Mouse (Mus musculus): ENCODE data around the gene Dnajb6. TPM values are rescaled to one million over a fixed set of nuclear protein-coding genes. Genes with fewer than 3 reads are reported as not detected.
"Not testable (repeated sequence)": the region's sequence is repeated elsewhere in the genome, so short reads cannot be mapped to it uniquely, and the experiment has no call there.

The Dnajb6 gene
- total RNA-seq (2015; ENCODE audit: low replicate concordance): 182 and 214 TPM in 2 replicates
- total RNA-seq (2017; ENCODE audit: low replicate concordance): 262 and 270 TPM in 2 replicates

DNA sequence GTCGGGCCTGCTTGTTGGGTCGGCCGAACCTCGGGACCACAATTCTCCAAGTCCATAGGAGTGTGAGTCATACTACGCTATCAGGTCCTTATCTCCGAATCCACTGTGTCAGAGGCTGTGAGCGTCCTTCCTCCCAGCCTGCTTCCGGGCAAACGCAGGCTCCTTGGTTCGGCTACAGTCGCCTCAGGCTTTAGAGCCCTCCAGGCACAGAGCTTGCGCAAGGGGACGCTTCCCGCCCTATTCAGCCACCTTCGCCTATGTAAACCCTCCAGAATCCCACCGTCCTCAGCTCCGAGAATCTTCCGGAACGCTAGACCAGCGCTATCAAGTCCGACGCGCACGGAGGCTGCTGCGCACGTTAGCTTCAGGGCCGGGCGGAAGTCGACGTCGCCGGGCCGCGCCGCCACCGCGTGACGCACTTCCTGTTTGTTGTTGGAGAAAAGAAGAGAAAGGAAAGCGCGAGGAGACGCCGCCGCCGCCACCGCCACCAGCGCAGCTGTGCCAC is at the start of gene Dnajb6, which contains the start of gene Gm5129:
Gene Dnajb6, plus strand, starts transcription at position 132 of the 505 bp plus-strand sequence.
Gene Gm5129, minus strand, starts transcription at position 380 of the 505 bp plus-strand sequence.
- peak; percentile 96 for ATAC-seq (replicated peaks; ENCODE audit: low FRiP score, poor library complexity, severe bottlenecking)

DNA sequence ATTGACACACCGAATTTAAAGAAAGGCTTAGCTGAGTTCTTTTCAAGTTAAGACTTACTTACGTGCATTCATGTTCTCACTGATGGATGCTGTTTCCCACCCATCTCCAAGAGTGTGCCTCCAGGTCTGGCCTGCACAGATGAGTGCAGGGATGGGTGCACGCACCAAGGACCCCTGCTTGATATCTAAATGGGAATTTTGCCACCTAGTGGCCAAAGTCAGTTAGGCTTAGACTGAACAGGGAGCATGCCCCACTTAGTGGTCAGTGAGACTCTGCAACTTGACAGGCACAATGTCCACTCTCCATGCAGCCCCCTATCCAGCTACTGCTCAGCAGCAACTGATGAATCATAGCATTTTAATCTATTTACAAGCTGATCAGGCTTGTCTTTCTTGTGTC is 47.8 kb upstream of the Dnajb6 start:
- peak; percentile 75; the same call in 1 of the 2 replicates for ATAC-seq (replicated peaks; ENCODE audit: low FRiP score, poor library complexity, severe bottlenecking)

DNA sequence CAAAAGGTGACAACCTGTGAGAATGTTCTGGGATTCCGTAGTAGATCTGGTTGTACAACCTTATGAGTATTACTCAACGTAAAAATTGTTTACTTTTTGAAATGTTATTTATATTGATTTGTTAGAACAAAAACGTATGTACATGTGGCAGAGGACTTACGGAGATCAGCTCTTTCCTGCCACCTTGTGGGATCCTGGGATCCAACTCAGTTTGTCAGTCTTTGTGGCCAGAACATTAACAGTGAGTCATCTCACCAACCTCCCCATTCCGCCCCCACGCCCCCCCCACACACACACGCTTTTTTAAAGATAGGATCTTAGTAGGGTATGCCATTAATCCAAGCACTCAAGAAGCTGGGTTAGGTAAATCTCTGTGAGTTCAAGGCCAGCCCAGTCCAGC is 47.1 kb upstream of the Dnajb6 start:
- ATAC-seq (replicated peaks; ENCODE audit: low FRiP score, poor library complexity, severe bottlenecking): no peak

DNA sequence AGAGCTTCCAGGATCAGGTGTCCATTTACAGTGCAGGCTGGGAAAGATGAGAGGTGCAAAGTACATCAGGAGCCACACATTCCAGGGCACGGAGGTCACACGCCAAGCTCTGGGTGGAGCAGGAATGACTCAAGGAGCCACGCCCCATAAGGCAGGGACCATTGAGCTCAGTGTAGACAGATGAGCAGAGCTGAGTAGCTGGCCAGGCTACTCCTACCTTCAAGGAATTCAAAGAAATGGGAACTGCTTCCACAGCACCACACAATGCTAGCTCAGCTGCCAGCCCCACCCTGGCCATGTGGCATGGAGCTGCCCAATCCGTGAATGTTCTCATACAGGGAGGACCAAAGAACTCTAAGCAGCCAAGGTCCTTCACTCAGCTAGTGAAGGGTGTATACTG is 37.0 kb upstream of the Dnajb6 start:
- no peak for ATAC-seq (replicated peaks; ENCODE audit: low FRiP score, poor library complexity, severe bottlenecking)

DNA sequence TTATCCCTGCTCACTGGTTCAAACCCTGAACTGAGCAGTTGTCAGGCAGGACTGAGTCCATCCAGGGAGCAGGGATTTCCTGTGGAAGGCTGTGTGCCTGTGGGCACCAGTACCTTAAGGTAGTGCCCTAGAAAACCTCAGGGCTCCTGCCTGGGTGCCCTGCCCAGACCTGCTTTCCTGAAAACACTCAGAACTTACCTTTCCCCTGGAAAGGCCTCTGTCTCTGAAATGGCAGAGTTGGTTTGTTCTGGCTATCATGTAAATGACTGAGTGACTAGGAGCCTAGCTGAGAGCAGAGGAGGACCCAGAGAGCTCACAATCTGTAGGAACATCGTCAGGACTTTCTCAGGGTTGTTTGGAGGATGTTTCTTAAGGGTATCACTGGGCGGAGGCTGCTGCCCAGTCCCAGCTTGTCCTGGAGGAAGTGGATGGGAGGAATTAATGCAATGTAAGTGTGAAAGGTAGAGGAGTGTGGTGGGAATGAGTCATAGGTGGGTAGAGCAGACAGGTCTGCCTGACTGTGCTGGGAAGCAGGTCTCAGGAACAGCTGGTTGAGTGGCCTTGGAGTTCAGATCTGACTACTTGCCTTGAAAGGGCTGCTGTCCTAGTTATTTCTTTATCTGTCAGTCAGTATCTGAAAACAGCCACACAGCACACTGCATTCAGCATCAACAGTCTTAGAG is 35.8 kb upstream of the Dnajb6 start:
- no peak for ATAC-seq (replicated peaks; ENCODE audit: low FRiP score, poor library complexity, severe bottlenecking)

DNA sequence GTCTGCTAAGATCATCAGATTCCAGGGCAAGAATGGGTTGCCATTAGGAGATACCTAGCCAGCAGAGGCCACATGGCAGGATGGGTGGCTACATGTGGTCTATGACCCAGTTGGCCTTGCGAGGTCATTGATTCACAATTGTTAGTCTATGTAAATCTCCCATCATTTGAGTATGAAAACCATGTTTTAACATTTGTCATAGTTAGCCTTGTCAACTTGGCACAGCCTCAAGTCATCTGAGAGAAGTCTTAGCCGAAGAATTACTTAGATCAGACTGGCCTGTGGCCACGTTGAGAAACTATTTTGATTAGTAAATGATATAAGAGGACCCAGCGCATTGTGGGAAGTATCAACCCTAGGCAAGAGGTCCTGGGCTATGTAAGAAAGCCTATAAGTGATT is 28.2 kb upstream of the Dnajb6 start:
- ATAC-seq (replicated peaks; ENCODE audit: low FRiP score, poor library complexity, severe bottlenecking): no peak

DNA sequence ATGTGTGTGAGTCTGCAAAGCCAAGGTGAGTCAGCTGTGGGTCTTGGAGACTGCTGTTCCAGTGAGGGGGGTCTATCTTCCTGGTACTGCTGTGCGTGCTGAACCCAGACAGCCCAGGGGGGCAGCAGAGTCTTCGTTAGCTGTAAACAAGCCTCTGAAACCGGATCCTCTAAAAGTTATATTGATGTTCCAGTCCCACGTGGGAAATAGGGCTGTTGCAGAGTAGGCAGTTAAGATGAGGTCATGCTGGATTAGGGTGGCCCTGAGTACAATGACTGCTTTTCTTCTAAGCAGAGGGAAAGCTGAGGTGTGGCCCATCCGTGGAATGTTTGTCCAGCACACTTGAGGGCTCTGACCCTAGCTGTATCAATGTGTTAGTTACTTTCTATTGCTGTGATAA is 27.2 kb upstream of the Dnajb6 start:
- ATAC-seq (replicated peaks; ENCODE audit: low FRiP score, poor library complexity, severe bottlenecking): no peak

DNA sequence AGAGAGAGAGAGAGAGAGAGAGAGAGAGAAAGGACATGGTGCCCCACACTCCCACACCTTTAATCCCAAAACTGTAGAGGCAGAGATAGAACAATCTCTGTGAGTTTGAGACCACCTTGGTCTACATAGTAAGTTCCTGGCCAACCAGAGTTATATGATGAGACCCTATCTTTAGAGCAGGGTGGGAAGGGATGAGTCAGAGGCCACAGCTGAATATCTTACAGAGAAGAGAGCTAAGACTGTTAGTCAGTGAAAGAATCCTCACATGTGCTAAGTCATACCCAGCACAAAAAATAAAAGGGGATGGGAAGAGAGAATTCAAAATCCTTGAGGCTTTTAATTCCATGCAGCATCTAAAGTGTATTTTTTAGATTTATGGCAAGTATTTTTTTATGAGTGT is 23.9 kb upstream of the Dnajb6 start:
- ATAC-seq (replicated peaks; ENCODE audit: low FRiP score, poor library complexity, severe bottlenecking): no peak

DNA sequence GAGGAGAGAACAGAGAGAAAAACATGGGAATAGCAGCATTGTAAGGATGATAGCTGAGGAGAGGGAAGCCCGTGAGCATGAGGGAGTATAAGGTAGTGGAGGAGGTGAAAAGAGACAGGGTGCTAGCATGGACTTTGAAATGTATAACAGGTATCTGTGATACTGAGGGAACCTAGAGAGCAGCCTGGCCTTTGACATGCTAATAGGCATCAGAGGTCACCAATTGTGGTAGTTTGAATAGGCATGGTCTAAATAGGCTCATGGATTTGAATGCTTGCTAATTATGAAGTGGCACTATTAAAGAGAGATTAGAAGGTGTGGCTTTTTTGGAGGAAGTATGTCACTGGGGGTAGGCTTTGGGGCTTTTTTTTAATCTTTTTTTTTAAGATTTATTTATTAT is 22.6 kb upstream of the Dnajb6 start:
- ATAC-seq (replicated peaks; ENCODE audit: low FRiP score, poor library complexity, severe bottlenecking): no peak

DNA sequence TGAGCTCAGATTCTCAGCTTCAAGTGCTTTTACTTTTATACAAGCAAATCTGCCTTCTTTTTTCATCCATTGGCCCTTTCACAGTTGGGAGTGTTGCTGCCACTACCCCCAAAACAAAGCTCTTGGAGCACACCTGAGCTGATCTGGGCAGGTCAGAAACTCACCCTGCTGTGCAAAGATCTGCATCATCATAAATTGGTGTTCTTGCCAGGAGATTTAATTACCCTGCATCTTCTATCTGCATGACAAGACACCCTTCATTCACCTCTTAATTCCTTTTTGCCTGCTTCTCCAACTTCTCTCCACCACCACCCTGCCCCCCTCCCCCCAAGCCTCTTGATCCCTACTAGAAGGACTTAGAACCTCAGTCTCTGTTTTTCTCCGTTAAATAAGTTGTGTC is 14.3 kb upstream of the Dnajb6 start:
- ATAC-seq (replicated peaks; ENCODE audit: low FRiP score, poor library complexity, severe bottlenecking): no peak

DNA sequence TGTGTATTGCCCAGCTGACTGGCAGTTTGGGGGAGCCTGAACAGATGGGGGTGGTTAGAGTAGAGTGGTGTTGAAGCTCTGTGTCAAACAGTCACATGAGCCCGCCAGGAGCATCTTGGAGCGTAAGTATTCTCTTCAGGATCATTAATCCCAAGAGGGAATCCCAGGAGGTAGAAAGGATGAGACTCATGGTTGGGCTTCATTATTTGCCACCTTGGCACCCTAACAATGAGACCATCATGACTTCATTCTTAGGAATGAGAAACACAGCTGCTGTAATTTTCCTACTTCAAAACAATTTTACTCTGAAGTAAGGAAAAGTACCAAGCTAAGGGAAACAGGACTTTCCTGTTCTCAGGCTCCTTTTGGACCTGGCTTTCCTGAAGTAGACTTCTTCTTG is 10.1 kb upstream of the Dnajb6 start:
- no peak for ATAC-seq (replicated peaks; ENCODE audit: low FRiP score, poor library complexity, severe bottlenecking)

DNA sequence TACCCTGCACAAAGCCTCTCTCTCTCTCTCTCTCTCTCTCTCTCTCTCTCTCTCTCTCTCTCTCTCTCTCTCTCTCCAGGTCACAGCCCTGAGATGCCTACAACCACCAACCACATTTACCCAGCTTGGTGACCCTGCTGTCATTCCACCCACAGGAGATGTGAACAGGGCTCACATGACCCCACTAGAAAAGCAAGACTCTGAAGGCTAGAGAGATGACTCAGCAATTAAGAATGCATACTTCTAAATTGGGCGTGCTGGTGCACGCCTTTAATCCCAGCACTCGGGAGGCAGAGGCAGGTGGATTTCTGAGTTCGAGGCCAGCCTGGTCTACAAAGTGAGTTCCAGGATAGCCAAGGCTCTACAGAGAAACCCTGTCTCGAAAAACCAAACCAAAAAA is 9.4 kb upstream of the Dnajb6 start:
- ATAC-seq (replicated peaks; ENCODE audit: low FRiP score, poor library complexity, severe bottlenecking): not testable (repeated sequence)

DNA sequence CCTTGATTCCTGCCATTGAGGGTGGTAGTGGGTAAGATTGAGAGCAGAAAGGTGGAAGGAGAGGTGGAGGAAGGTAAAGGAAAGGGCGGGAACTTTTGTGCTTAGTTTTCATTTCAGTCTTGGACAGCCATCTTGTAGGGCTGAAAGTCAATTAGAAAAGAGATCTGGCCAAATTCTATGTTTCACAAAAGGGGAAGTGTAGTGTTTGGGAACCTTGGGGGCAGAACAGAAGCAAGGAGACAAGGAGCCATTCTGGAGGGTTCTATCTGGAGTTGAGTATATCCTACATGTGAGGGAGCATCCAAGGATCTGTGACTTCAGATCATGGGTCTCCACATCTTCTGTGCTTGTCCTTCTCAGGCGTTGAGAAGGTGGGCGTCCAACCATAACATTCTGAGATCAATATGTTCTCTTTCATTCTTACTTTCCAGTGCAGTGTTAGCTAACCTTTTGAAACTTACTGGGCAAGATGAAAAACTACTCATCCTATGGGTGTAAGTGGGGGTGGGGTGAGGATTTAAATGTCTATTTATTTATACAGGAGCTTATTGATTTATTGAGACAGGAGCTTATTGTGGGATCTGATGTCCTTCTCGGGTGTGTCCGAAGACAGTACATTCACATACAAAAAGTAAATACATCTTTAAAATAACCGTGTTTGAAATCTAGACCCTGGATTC is 517 bp upstream of the Dnajb6 start:
- ATAC-seq (replicated peaks; ENCODE audit: low FRiP score, poor library complexity, severe bottlenecking): 0 out of 2 replicates have a peak, but pooled peaks have one; percentile 1

DNA sequence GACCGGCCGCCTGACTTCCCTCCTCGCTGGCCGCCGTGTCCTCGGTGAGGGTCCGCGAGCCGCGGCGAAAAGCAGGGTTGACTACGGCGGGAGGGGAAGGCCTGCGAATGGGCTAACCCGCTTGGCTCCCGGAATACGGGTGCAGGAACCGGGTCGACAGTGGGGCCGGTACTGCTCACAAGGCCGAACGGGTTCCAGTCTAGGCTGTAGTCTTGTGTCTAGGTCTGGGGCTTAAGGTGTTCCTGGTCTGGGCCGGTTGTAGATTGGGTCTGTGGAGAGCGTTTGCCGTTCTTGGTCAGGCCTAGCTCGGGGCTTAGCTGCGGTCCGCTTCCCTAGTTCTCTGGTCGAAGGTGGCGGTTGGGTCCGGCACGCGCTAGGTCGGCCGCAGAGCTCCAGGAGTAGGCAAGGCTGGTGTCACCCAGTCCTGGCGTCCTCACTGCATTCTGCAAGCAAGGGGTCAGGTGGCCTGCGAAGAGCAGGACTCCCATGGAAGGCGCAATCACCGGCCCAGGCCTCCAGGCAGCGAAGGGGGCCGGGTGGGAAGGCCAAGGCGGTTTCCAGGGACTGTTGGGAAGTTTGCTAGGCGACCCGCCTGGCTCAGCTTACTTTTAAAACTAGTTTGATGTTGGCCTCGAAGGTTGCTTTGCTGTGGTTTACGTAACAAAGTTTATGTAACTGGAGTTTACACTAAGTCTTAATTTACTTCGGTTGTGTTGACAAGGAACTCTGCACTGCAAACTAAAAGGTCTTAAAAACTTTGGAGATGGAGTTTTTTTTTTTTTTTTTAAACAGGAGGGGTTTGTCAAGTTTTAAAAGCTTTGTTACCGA is 799 bp downstream of the Dnajb6 start:
- peak; percentile 49 for ATAC-seq (replicated peaks; ENCODE audit: low FRiP score, poor library complexity, severe bottlenecking)

DNA sequence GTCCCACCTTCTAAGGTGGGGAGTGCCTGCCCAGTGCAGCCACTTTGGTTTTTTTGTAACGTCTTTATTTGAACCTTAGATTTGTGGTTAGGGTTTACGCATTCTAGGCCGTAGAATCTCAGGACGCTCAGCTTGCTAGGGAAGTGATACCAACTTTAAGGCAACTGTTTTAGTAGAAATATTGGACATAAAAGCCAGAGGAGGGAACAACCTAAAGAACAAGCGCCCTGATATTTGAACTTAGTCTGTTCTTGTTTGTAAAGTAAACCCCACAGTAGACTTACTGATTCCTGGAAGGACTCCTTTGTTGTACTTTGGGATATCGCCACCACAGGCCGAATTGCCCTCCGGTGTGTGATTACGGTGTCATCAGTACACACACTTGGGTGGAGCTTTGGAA is 1.5 kb downstream of the Dnajb6 start:
- ATAC-seq (replicated peaks; ENCODE audit: low FRiP score, poor library complexity, severe bottlenecking): no peak

DNA sequence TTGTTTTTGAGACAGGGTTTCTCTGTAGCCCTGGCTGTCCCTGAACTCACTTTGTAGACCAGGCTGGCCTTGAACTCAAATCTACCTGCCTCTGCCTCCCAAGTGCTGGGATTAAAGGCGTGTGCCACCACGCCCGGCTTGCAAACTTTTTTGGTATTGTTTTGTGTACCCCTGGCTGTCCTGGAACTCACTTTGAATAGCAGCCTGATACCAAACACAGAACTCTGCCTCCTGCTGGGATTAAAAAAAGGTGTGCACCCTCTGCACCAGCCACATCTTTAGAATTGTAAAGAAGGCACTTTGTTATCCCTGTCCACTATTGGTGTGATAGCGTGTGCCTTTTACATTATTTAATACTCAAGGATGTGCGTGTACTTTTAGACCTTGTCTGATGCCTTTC is 2.0 kb downstream of the Dnajb6 start:
- no peak for ATAC-seq (replicated peaks; ENCODE audit: low FRiP score, poor library complexity, severe bottlenecking)

DNA sequence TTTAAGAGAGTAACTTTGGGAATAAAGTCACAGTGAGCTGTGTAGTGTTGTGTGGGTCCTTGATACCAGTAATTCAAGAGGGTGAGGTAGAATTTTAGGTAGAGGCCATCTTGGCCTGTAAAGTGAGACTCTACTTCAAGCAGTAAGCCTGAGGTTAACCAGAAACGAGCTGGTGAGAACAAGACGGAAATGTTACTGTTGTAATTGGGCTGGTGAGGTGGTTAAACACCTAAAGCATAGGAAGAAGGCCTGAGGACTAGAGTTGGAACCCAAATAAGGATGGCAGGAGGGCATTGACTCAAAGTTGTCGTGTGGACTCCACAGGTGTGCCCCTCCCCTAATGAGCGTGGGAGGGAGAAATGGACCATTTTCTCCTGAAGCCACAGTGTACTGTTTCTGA is 2.6 kb downstream of the Dnajb6 start:
- ATAC-seq (replicated peaks; ENCODE audit: low FRiP score, poor library complexity, severe bottlenecking): no peak

DNA sequence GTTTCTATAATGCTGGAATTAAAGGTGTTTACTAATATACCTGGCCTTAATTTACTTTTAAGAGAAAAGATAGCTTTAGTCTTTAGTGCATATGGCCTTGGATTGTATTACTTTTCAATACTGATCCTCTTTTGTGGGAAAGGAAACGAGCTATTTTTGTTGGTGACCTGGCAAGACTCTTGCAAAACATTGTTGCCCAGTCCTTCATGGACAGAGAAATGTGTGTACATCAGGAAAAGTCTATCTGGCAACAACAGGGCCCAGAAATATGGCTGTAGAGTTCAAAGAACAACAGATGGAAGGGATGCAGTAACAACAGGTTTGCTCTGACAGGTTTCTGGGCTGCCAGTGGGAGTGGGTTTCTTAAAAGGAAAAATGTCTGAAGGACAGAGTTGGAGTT is 5.2 kb downstream of the Dnajb6 start:
- no peak for ATAC-seq (replicated peaks; ENCODE audit: low FRiP score, poor library complexity, severe bottlenecking)

DNA sequence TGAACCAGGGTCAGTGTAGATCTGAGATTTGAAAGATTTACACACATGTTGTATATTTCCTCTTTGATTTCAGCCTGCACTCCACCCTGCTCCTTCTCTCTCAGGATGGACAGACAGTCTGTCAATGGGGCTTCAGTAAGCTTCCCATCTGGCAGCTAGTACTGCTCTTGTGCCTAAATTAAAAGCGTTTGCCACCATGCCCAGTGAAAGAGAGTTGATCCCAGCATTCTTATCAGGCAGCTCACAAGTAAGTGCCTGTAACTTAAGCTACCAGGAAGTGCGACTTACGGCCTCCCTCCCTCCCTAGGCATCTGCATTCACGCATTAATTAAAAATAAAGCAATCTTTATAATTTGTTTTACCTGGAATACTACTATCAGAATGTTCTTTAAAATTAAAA is 5.6 kb downstream of the Dnajb6 start:
- ATAC-seq (replicated peaks; ENCODE audit: low FRiP score, poor library complexity, severe bottlenecking): no peak

DNA sequence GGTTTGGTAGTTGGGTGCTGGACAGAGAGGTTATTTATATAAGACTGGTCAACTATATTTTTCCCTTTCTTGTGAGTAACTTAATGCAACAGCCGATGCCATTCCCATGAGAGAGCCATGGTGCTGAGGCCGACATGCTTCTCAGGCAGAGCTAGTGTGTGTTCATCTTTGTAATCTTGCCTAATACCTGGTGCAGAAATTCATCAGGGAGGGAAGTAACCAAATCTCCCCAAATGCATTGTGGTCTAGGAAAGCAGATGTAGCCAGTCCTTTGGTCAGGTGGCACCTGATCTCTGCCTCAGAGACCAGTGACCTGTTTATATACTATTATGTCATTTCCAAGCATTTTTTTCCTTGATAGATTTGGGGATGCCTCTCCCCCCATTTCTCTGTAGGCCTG is 12.2 kb downstream of the Dnajb6 start:
- no peak for ATAC-seq (replicated peaks; ENCODE audit: low FRiP score, poor library complexity, severe bottlenecking)

Data from erythroblast, adult 5-6 weeks (primary cell).